Mouse (Mus musculus): ENCODE results near the gene Tbc1d21.

- TF ChIP-seq CTCF (IDR thresholded peaks at IDR 0.05; ENCODE audit: insufficient read depth, low read depth, low read length) (no peak), POLR2A (IDR thresholded peaks at IDR 0.05; ENCODE audit: insufficient read depth, low read depth, low read length) (no peak)
Observed at GRCm38 (mm10) chr9:58317381-58317780, 52.9 kb downstream of the Tbc1d21 start.
